Mouse (Mus musculus): ENCODE data around the gene Top3a.
"Not testable (repeated sequence)": the region's sequence is repeated elsewhere in the genome, so short reads cannot be mapped to it uniquely, and the experiment has no call there.

Top3a gene

GRCm38 (mm10) chr11:60776829-60777740 lies at the start of gene Top3a, which contains the start of gene Smcr8:
Top3a (minus strand) TSS chr11:60777365.
Smcr8 (plus strand) TSS chr11:60777524.
- DNase-seq (ENCODE audit: extremely low spot score, low spot score) = peak; percentile 86

- no peak for DNase-seq (ENCODE audit: extremely low spot score, low spot score)
Measured at GRCm38 (mm10) chr11:60826700-60827099, 49.5 kb upstream of the Top3a start.

GRCm38 (mm10) chr11:60825191-60825590 lies 48.0 kb upstream of the Top3a start:
- no peak for DNase-seq (ENCODE audit: extremely low spot score, low spot score)

GRCm38 (mm10) chr11:60823771-60824170 lies 46.6 kb upstream of the Top3a start:
- no peak for DNase-seq (ENCODE audit: extremely low spot score, low spot score)

- no peak for DNase-seq (ENCODE audit: extremely low spot score, low spot score)
Measured at GRCm38 (mm10) chr11:60816398-60816797, 39.2 kb upstream of the Top3a start.

GRCm38 (mm10) chr11:60811618-60812017 lies 34.5 kb upstream of the Top3a start, which contains the start of gene Shmt1:
Shmt1 (minus strand) TSS chr11:60811718.
- not testable (repeated sequence) for DNase-seq (ENCODE audit: extremely low spot score, low spot score)

GRCm38 (mm10) chr11:60811054-60811460 lies 33.9 kb upstream of the Top3a start:
- peak; percentile 95 for DNase-seq (ENCODE audit: extremely low spot score, low spot score)

GRCm38 (mm10) chr11:60810046-60810965 lies 33.1 kb upstream of the Top3a start:
- peak; percentile 22 for DNase-seq (ENCODE audit: extremely low spot score, low spot score)

GRCm38 (mm10) chr11:60809546-60809945 lies 32.4 kb upstream of the Top3a start:
- no peak for DNase-seq (ENCODE audit: extremely low spot score, low spot score)

- DNase-seq (ENCODE audit: extremely low spot score, low spot score) = no peak
Measured at GRCm38 (mm10) chr11:60808286-60809070, 31.3 kb upstream of the Top3a start.

GRCm38 (mm10) chr11:60800892-60801291 lies 23.7 kb upstream of the Top3a start:
- DNase-seq (ENCODE audit: extremely low spot score, low spot score) = no peak

- DNase-seq (ENCODE audit: extremely low spot score, low spot score) = no peak
Measured at GRCm38 (mm10) chr11:60799977-60800376, 22.8 kb upstream of the Top3a start.

- DNase-seq (ENCODE audit: extremely low spot score, low spot score) = no peak
Measured at GRCm38 (mm10) chr11:60796342-60796741, 19.2 kb upstream of the Top3a start.

GRCm38 (mm10) chr11:60790472-60790871 lies 13.3 kb upstream of the Top3a start:
- DNase-seq (ENCODE audit: extremely low spot score, low spot score) = no peak

- DNase-seq (ENCODE audit: extremely low spot score, low spot score) = no peak
Measured at GRCm38 (mm10) chr11:60787595-60787994, 10.4 kb upstream of the Top3a start.

GRCm38 (mm10) chr11:60784179-60784922 lies 7.2 kb upstream of the Top3a start:
- no peak for DNase-seq (ENCODE audit: extremely low spot score, low spot score)

GRCm38 (mm10) chr11:60779673-60780189 lies 2.6 kb upstream of the Top3a start:
- no peak for DNase-seq (ENCODE audit: extremely low spot score, low spot score)

- DNase-seq (ENCODE audit: extremely low spot score, low spot score) = no peak
Measured at GRCm38 (mm10) chr11:60777801-60778370, 721 bp upstream of the Top3a start.

GRCm38 (mm10) chr11:60776107-60776828 lies 897 bp downstream of the Top3a start:
- no peak for DNase-seq (ENCODE audit: extremely low spot score, low spot score)
